Mouse (Mus musculus): ENCODE data around the gene Snn. TPM values are rescaled to one million over a fixed set of nuclear protein-coding genes. Genes with fewer than 3 reads are reported as not detected.

The Snn gene
- total and polyA plus RNA-seq, 3 experiments: 0.73 to 2.4 TPM; not detected in 1

DNA sequence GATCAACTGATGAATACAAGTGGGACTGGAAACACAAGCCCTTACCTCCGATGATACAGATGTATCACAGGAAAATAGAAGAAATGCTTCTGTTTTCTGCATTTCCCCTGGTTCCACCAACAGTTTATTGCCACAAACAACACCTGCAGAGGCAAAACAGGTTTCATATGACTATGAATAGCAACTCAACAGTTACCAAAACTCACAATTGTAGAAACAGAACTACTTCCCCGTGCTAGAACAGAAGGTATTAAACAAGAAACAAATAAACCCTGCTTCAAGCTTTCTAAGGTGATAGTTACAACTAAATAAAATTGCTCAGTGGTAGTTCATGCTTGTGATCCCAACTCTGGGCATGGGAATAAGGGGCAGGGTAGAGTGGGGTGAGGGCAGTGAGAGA lies 61.9 kb downstream of the Snn start:
- Histone ChIP-seq H3K36me3 (ENCODE audit: control insufficient read depth in 1 of 2, insufficient read depth in 2 of 2, low read length in 2 of 2) (peaks cover 0 to 34% of the 10 kb centered on the region in 2 experiments; a peak in 2 of 4 replicates), H3K9me3 (replicated peaks; ENCODE audit: insufficient read depth, low read length) (no peaks in the 10 kb centered on the region), H3K27ac (ENCODE audit: control insufficient read depth, low read depth, low read length) (no peak overlapping the region), H3K27me3 (ENCODE audit: control insufficient read depth in 1 of 2, insufficient read depth in 2 of 2, low read length in 2 of 2) (no peaks in the 10 kb centered on the region), H3K4me1 (ENCODE audit: control insufficient read depth in 1 of 2, insufficient read depth in 2 of 2, low read length in 2 of 2) (no peaks in the 10 kb centered on the region), H3K79me2 (ENCODE audit: control insufficient read depth, insufficient read depth, low read length, poor library complexity) (no peaks in the 10 kb centered on the region), H3K4me3 (ENCODE audit: control insufficient read depth in 1 of 2, insufficient read depth in 1 of 2, low read depth in 2 of 2, low read length in 2 of 2) (no peak overlapping the region), H3K9ac (ENCODE audit: control insufficient read depth, low read depth, low read length, poor library complexity, severe bottlenecking) (no peak overlapping the region)
- TF ChIP-seq USF1 (IDR thresholded peaks at IDR 0.05; ENCODE audit: low read depth, low read length) (no peak), CHD1 (IDR thresholded peaks at IDR 0.05; ENCODE audit: low read depth, low read length) (no peak)
- no peak for DNase-seq (ENCODE audit: low read depth, low spot score)

DNA sequence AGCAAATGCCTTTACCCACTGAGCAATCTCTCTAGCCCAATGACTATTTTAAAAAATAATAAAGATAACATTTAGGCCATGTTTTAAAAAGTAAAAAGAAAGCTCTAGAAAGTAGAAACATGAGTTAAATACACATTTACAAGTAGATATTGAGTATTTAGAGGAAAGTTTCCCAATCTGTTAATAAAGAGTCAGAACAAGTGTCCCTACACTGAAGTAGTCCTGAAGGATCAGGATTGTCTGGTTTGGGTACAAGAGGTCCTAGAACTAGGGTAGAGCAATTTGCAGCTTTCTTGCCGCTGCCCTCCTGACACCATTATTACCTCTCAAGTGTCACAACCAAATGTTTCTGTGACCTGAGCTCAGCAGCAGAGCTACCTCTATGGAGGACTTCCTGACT lies 63.4 kb downstream of the Snn start:
- peaks cover 0 to 37% of the 10 kb centered on the region in 2 experiments; a peak in 2 of 4 replicates for H3K36me3 ChIP-seq (ENCODE audit: control insufficient read depth in 1 of 2, insufficient read depth in 2 of 2, low read length in 2 of 2)
- H3K9me3 ChIP-seq (replicated peaks; ENCODE audit: insufficient read depth, low read length): no peaks in the 10 kb centered on the region
- 0 out of 2 replicates have a peak, but pooled peaks cover 3% of the 10 kb centered on the region for H3K79me2 ChIP-seq (ENCODE audit: control insufficient read depth, insufficient read depth, low read length, poor library complexity)
- no peaks in the 10 kb centered on the region for H3K27me3 ChIP-seq (ENCODE audit: control insufficient read depth in 1 of 2, insufficient read depth in 2 of 2, low read length in 2 of 2)
- H3K4me3 ChIP-seq (ENCODE audit: control insufficient read depth in 1 of 2, insufficient read depth in 1 of 2, low read depth in 2 of 2, low read length in 2 of 2): no peak overlapping the region
- no peaks in the 10 kb centered on the region for H3K4me1 ChIP-seq (ENCODE audit: control insufficient read depth in 1 of 2, insufficient read depth in 2 of 2, low read length in 2 of 2)
- no peak for DNase-seq (ENCODE audit: low read depth, low spot score)
- H3K9ac ChIP-seq (ENCODE audit: control insufficient read depth, low read depth, low read length, poor library complexity, severe bottlenecking): no peak overlapping the region
- no peak overlapping the region for H3K27ac ChIP-seq (ENCODE audit: control insufficient read depth, low read depth, low read length)
- TF ChIP-seq E2F4 (IDR thresholded peaks at IDR 0.05; ENCODE audit: borderline replicate concordance, low read depth, low read length) (no peak), ZMIZ1 (IDR thresholded peaks at IDR 0.05; ENCODE audit: low read depth, low read length) (no peak), MYC (IDR thresholded peaks at IDR 0.05; ENCODE audit: low read depth, low read length) (no peak), USF2 (IDR thresholded peaks at IDR 0.05; ENCODE audit: borderline replicate concordance in 1 of 2, insufficient read depth in 1 of 2, low read depth in 1 of 2, low read length in 2 of 2) (no peak), POLR2A (IDR thresholded peaks at IDR 0.05; ENCODE audit: control insufficient read depth in 1 of 2, insufficient read depth in 1 of 2, low read depth in 1 of 2, low read length in 2 of 2, poor library complexity in 1 of 2) (no peak), MYB (IDR thresholded peaks at IDR 0.05; ENCODE audit: low read depth, low read length) (no peak), ELF1 (IDR thresholded peaks at IDR 0.05; ENCODE audit: low read depth, low read length) (no peak), GABPA (IDR thresholded peaks at IDR 0.05; ENCODE audit: low read depth, low read length) (no peak), ZC3H11A (IDR thresholded peaks at IDR 0.05; ENCODE audit: low read depth, low read length) (no peak)

Other genes with a start within 250 kb of the Snn start
- not detected in 2 replicates for gene Gm11172, start 248.0 kb upstream of the Snn start, total RNA-seq (2012; rRNA removed)
- gene Gm11172, start 248.0 kb upstream of the Snn start, polyA plus RNA-seq (2012; ENCODE audit: insufficient read depth in 1 of 2, insufficient read length in 2 of 2, low read depth in 1 of 2, low replicate concordance in 2 of 2, missing spikeins in 1 of 2): not detected
- 2.6 and 2.8 TPM in 2 replicates for gene Rmi2, start 225.9 kb upstream of the Snn start, total RNA-seq (2012; rRNA removed)
- gene Rmi2, start 225.9 kb upstream of the Snn start, polyA plus RNA-seq (2012; ENCODE audit: insufficient read depth in 1 of 2, insufficient read length in 2 of 2, low read depth in 1 of 2, low replicate concordance in 2 of 2, missing spikeins in 1 of 2): 1 to 10 TPM in 1 of 2 experiments, not detected in 1; 8.0 TPM
- gene Litaf, start 5.2 kb downstream of the Snn start, total RNA-seq (2012; rRNA removed): 25.7 and 27.2 TPM in 2 replicates
- gene Litaf, start 5.2 kb downstream of the Snn start, polyA plus RNA-seq (2012; ENCODE audit: insufficient read depth in 1 of 2, insufficient read length in 2 of 2, low read depth in 1 of 2, low replicate concordance in 2 of 2, missing spikeins in 1 of 2): 10 to 100 TPM in 1 of 2 experiments, not detected in 1; 50.1 TPM
- 19.7 and 24.9 TPM in 2 replicates for gene Txndc11, start 73.7 kb downstream of the Snn start, total RNA-seq (2012; rRNA removed)
- gene Txndc11, start 73.7 kb downstream of the Snn start, polyA plus RNA-seq (2012; ENCODE audit: insufficient read depth in 1 of 2, insufficient read length in 2 of 2, low read depth in 1 of 2, low replicate concordance in 2 of 2, missing spikeins in 1 of 2): 10 to 100 TPM in 1 of 2 experiments, not detected in 1; 33.7 TPM
- 40.9 and 48.7 TPM in 2 replicates for gene Zc3h7a, start 115.4 kb downstream of the Snn start, total RNA-seq (2012; rRNA removed)
- 100 to 1,000 TPM in 1 of 2 experiments, 10 to 100 TPM in 1; 77.4 to 202 TPM for gene Zc3h7a, start 115.4 kb downstream of the Snn start, polyA plus RNA-seq (2012; ENCODE audit: insufficient read depth in 1 of 2, insufficient read length in 2 of 2, low read depth in 1 of 2, low replicate concordance in 2 of 2, missing spikeins in 1 of 2)
- gene Rsl1d1, start 142.4 kb downstream of the Snn start, total RNA-seq (2012; rRNA removed): 191 and 232 TPM in 2 replicates
- 1,000 to 10,000 TPM in 1 of 2 experiments, 100 to 1,000 TPM in 1; 228 to 1,181 TPM for gene Rsl1d1, start 142.4 kb downstream of the Snn start, polyA plus RNA-seq (2012; ENCODE audit: insufficient read depth in 1 of 2, insufficient read length in 2 of 2, low read depth in 1 of 2, low replicate concordance in 2 of 2, missing spikeins in 1 of 2)
- 84.4 and 89.6 TPM in 2 replicates for gene Gspt1, start 193.4 kb downstream of the Snn start, total RNA-seq (2012; rRNA removed)
- 100 to 1,000 TPM; 376 to 547 TPM for gene Gspt1, start 193.4 kb downstream of the Snn start, polyA plus RNA-seq (2012; ENCODE audit: insufficient read depth in 1 of 2, insufficient read length in 2 of 2, low read depth in 1 of 2, low replicate concordance in 2 of 2, missing spikeins in 1 of 2)